Mouse (Mus musculus): ENCODE results near the gene Zcchc7. TPM values are rescaled to one million over a fixed set of nuclear protein-coding genes. Genes with fewer than 3 reads are reported as not detected.

Gene Zcchc7
- total RNA-seq, 2 experiments from 2014 or later, result 22.8 to 32.0 TPM

Small RNAs within 50 kb of the gene (microRNA-seq; reads per million reads assigned to microRNA genes)
- not detected for gene Gm22639

Other genes with a start within 250 kb of the Zcchc7 start
- gene Pax5, start 45.4 kb upstream of the Zcchc7 start, total RNA-seq (2021), result 1 to 10 TPM in 1 of 2 experiments, under 1 TPM in 1; 0.34 to 1.4 TPM
- gene Grhpr, start 225.5 kb downstream of the Zcchc7 start, total RNA-seq (2021), result 10 to 100 TPM; 20.2 to 22.8 TPM

Measured in gastrocnemius, postnatal 4 days (tissue).